Mouse (Mus musculus): ENCODE measurements around the gene Gucy2c. TPM values are rescaled to one million over a fixed set of nuclear protein-coding genes. Genes with fewer than 3 reads are reported as not detected.

The Gucy2c gene
- not detected for polyA plus RNA-seq (2017; shearing (Covaris generic))

DNA sequence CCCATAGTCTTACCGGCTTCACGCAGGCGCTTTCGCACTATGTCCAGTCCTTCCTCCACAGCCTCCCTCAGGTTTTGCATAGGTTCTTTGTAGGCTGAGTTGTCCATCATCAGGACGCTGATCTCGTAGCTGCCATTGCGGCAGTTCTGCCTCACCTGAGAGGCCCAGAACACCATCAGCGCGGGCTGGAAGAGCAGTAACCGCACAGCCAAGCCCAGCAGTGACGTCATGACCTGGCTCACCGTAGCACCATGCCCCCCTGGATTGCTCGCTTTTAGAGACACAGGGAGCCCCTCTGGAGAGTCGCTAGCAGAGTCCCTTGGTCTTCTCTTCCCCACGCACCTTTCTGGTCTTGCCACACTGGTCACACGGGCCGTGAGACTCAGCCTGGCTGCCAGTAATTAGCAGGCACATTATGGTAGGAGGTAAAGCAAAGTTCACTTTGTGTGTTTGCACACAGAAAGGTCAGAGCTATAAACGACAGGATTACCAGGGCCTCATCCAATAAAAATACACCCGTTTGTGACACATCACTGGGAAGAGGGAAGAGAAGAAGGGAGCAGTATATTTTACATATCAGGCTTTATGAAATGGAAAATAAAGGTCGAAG, at the start of gene Gucy2c:
TSS of gene Gucy2c (minus strand) at position 389 of the 610 bp plus-strand sequence.

DNA sequence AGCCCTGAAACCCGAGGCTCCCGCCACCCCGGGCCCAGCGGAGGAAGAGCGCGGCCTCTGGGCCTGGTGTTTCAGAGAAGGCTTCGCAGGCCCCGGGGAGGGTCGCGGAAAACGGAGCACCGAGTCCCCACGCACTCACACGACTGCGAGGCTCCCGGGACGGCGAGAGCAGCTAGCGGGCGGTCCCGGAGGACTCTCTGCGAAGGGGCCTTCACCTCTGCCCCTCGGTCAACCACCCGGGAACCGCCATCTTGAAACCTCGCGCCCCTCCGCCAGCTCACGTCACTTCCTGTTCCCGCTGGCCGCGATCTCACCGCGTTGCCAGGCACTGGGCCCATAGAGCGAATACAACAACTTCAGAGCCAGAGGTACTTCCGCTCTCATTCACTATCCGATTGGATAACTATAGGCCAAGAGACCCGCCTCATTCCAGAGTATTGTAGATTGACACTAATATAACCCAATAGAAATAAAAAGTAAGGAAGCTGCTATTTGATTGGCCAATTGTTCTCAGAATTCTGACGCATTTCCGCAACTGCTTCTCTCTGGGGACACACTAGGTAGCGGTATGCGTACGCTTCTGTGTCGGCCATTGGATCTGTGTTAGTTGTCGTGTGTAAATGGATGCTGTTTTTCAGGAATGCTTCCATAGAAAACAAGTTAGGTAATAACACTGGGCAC, 46.5 kb upstream of the Gucy2c start, which contains the start of gene Wbp11:
TSS of gene Wbp11 (minus strand) at position 353 of the 681 bp plus-strand sequence.

DNA sequence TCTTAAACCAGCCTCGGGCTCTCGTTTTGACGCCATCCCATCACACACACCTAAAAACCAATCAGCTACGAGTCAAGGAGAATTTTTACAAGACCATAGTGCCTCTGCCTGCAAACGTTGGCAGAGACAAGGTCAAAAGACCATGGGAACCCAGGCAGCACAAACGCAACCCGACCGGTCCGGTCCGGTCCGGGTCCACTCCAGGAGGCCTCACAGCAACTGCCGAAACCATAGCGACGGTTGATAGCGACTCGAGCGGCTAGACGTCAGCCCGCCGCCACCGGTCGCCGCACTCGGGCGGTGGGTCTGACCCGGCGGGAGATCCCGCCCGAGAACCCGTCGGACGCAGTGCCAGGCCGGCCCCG, 45.9 kb upstream of the Gucy2c start, which contains the start of gene BC049715:
TSS of gene BC049715 (plus strand) at position 111 of the 365 bp plus-strand sequence.

DNA sequence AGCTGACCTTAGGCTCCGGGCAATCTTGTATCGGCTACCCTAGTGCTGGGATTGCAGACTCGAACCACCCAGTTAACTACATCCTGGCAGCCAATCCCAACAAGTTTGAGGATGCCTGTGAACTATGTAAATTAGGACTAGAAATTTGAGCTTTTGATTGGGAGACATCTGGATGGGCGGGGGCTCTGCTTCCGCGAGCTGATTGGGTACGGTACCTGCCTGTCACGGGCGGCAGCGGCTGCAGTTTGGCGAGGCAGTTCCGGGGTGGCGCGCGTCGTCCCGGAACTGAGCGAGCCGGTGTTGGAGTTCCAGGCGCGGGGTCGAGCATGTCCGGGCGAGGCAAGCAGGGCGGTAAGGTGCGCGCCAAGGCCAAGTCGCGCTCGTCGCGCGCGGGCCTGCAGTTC, 26.5 kb upstream of the Gucy2c start, which contains the start of gene H2afj:
TSS of gene H2afj (plus strand) at position 231 of the 404 bp plus-strand sequence.

DNA sequence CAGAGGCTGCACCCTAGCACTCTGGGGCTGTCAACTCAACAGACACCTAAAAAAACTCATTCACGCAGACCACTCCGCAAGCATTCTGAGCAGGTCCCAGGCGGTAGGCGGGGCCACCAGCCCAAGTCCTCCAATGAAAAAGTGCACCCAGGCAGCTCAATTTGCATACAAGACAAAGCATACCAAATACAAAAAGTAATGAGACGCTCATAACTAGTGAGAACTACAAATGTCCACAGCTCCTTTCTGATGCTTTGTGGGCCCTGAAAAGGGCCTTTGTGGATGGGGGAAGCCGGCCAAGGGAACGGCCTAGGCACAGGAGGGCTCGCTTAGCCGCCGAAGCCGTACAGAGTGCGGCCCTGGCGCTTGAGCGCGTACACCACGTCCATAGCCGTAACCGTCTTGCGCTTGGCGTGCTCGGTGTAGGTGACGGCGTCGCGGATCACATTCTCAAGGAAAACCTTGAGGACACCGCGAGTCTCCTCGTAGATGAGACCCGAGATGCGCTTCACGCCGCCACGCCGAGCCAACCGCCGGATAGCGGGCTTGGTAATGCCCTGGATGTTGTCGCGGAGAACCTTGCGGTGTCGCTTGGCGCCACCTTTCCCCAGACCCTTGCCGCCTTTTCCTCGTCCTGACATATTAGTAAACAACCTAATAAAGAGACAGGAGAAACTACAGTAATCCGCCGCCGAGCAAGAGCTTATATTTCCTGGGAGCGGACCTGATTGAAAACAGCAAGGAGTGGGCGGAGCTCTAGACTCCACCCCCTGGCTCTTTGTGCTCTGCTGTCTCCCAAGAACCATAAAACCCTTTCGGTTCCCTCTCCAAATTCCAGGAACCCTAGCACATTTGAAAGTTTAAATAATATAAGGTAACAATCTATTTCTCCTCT, 22.4 kb upstream of the Gucy2c start, which contains the start of gene Hist4h4:
TSS of gene Hist4h4 (minus strand) at position 677 of the 895 bp plus-strand sequence.

DNA sequence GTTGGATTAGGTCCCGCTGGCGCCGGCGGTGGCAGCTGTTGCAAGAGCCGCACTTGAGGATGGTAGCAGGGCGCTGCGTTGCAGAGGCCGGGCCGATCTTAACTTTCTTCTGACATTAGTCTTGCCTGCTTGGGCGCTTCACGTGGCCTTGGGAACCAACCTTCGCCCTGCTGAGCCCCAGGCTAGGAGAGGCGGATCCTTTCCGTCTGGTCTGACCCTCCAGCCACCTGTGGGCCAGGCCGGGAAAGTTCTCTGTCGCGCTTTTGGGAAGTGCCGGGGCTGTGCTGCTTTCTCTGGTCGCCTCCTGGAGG, 119.9 kb downstream of the Gucy2c start, which contains the start of gene Plbd1:
TSS of gene Plbd1 (minus strand) at position 223 of the 311 bp plus-strand sequence.

Other genes starting within 250 kb of the Gucy2c start
- 0.17 TPM for gene Plbd1, start 119.8 kb downstream of the Gucy2c start, polyA plus RNA-seq (2017; shearing (Covaris generic))
- 1.5 TPM for gene Hist4h4, start 22.6 kb upstream of the Gucy2c start, polyA plus RNA-seq (2017; shearing (Covaris generic))
- gene H2afj, start 26.5 kb upstream of the Gucy2c start, polyA plus RNA-seq (2017; shearing (Covaris generic)): 144 TPM
- gene BC049715, start 45.9 kb upstream of the Gucy2c start, polyA plus RNA-seq (2017; shearing (Covaris generic)): 2.3 TPM
- gene Wbp11, start 46.5 kb upstream of the Gucy2c start, polyA plus RNA-seq (2017; shearing (Covaris generic)): 161 TPM
- not detected for gene Smco3, start 53.7 kb upstream of the Gucy2c start, polyA plus RNA-seq (2017; shearing (Covaris generic))
- not detected for gene Art4, start 76.0 kb upstream of the Gucy2c start, polyA plus RNA-seq (2017; shearing (Covaris generic))
- gene Mgp, start 94.1 kb upstream of the Gucy2c start, polyA plus RNA-seq (2017; shearing (Covaris generic)): not detected
- 1.6 TPM for gene Erp27, start 140.4 kb upstream of the Gucy2c start, polyA plus RNA-seq (2017; shearing (Covaris generic))
- gene Pde6h, start 142.1 kb upstream of the Gucy2c start, polyA plus RNA-seq (2017; shearing (Covaris generic)): 0.51 TPM
- 1,327 TPM for gene Arhgdib, start 160.1 kb upstream of the Gucy2c start, polyA plus RNA-seq (2017; shearing (Covaris generic))